ENCODE assay signal across 17 mouse cellular contexts in the genomic region with DNA sequence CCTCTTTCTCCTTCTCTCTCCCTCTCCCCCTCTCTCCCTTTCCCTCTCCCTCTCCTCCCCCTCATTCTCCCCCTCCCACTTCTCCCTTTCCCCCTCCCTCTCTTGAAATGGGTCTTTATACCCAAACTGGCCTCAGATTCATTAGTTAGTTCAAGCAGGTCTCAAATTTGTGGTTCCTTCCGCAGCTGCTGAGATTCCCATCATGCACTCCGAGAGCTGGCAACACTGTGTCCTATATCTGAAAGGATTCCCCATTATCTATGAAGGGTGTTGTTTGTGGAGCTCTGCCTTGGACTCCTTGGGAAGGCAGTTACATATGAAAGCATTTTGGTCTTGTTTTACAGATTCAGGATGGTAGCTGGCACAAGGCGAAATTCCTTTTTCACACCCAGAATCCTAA.
"Had no signal": no experiment of that assay in that cellular context is flagged by ENCODE, and none has a peak within 500 bp of the region (broad histone marks: within the 10 kb centered on the region; RNA-seq: fewer than 3 reads in every experiment).

No protein-coding gene starts in this region.

- DNase-seq: kidney, adult 18-20 months; kidney, postnatal 10 days; kidney, postnatal 4 days; liver; liver, embryonic 13.5 days; liver, postnatal 0 days; lung, postnatal 14 days; right cerebral cortex, adult 18-20 months; right cerebral cortex, postnatal 4 days; spleen, adult 18-20 months; thymus, postnatal 36 days had no signal

- H3K4me2 ChIP-seq: limb, embryonic 12.5 days; liver, embryonic 13.5 days; lung, embryonic 15.5 days; midbrain, embryonic 15.5 days; neural tube, embryonic 13.5 days had no signal

- H3K4me3 ChIP-seq: layer of hippocampus, adult 2 months; limb, embryonic 12.5 days; liver, embryonic 13.5 days; lung, embryonic 15.5 days; midbrain, embryonic 15.5 days; neural tube, embryonic 13.5 days had no signal

- H3K36me3 ChIP-seq: limb, embryonic 12.5 days; liver, embryonic 13.5 days; lung, embryonic 15.5 days; midbrain, embryonic 15.5 days; neural tube, embryonic 13.5 days had no signal

- H3K4me1 ChIP-seq: liver, embryonic 13.5 days; lung, embryonic 15.5 days; midbrain, embryonic 15.5 days; neural tube, embryonic 13.5 days had no signal

- H3K9ac ChIP-seq: limb, embryonic 12.5 days; liver, embryonic 13.5 days; liver, postnatal 0 days; lung, embryonic 15.5 days; midbrain, embryonic 15.5 days; neural tube, embryonic 13.5 days had no signal

- H3K27me3 ChIP-seq: limb, embryonic 12.5 days; liver, embryonic 13.5 days; lung, embryonic 15.5 days; midbrain, embryonic 15.5 days; neural tube, embryonic 13.5 days had no signal

- H3K27ac ChIP-seq: layer of hippocampus, adult 2 months; limb, embryonic 12.5 days; liver, embryonic 13.5 days; lung, embryonic 15.5 days; macrophage; midbrain, embryonic 15.5 days; neural tube, embryonic 13.5 days had no signal

- ATAC-seq: liver, postnatal 0 days; midbrain, embryonic 15.5 days had no signal

- H3K9me3 ChIP-seq: limb, embryonic 12.5 days; liver, embryonic 13.5 days; lung, embryonic 15.5 days; midbrain, embryonic 15.5 days; neural tube, embryonic 13.5 days had no signal
